Mouse (Mus musculus) adrenal gland, adult 2 months (tissue): ENCODE data around the gene Rps16. TPM values are rescaled to one million over a fixed set of nuclear protein-coding genes. Genes with fewer than 3 reads are reported as not detected.
A peak's percentile ranks its signal among the peaks of the same experiment; 100 is the strongest.
"Not testable (repeated sequence)": the region's sequence is repeated elsewhere in the genome, so short reads cannot be mapped to it uniquely, and the experiment has no call there.

ENCODE experiments used
- DNase-seq: peaks from one replicate; pipeline ENCODE4 v3.0.0; 2021
- polyA plus RNA-seq: library from polyadenylated mRNA; depleted of rRNA; stranded (reverse); fragments of >200 nt; gene quantifications from 2 replicates; pipeline ENCODE4 v1.2.3, GENCODE M21; 2012; rRNA removed
- total RNA-seq, 2 experiments: library from RNA; stranded (reverse); gene quantifications; 2 replicates each; pipeline ENCODE4 v1.2.3; 2021

The Rps16 gene
- total and polyA plus RNA-seq, 3 experiments: 555 to 1,085 (median 895) TPM

GRCm38 (mm10) chr7:28387384-28387783 lies 36.9 kb downstream of the Rps16 start:
- DNase-seq: not testable (repeated sequence)

GRCm38 (mm10) chr7:28390331-28390730 lies 39.9 kb downstream of the Rps16 start:
- peak; percentile 65 for DNase-seq

- DNase-seq: peak; percentile 98
These were observed 42.2 kb downstream of the Rps16 start, which contains the start of the genes Med29 and Paf1 for GRCm38 (mm10) chr7:28392429-28393271. TSS of gene Med29 (minus strand) at chr7:28392708. TSS of gene Paf1 (plus strand) at chr7:28392951.

GRCm38 (mm10) chr7:28393272-28393951 lies 43.0 kb downstream of the Rps16 start:
- no peak for DNase-seq

GRCm38 (mm10) chr7:28395425-28395824 lies 45.0 kb downstream of the Rps16 start:
- DNase-seq: no peak

DNA sequence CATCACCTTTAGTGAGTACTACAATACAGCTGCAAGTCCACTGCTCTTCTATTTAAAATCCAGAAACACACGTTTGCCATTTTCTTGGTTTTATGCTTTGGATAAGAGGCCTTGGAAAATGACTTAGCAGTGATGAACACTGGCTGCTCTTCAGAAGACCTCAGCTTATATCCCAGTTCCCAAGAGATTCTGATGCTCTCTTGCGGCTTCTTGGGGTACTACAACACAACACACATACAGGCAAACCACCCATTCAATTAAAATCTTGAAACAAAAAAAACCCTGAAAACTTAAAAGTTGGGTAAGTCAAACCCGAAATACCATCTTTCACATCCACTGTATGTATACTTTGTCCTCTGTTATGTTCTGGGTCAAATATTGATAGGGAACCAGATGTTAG lies 47.5 kb downstream of the Rps16 start:
- no peak for DNase-seq

DNA sequence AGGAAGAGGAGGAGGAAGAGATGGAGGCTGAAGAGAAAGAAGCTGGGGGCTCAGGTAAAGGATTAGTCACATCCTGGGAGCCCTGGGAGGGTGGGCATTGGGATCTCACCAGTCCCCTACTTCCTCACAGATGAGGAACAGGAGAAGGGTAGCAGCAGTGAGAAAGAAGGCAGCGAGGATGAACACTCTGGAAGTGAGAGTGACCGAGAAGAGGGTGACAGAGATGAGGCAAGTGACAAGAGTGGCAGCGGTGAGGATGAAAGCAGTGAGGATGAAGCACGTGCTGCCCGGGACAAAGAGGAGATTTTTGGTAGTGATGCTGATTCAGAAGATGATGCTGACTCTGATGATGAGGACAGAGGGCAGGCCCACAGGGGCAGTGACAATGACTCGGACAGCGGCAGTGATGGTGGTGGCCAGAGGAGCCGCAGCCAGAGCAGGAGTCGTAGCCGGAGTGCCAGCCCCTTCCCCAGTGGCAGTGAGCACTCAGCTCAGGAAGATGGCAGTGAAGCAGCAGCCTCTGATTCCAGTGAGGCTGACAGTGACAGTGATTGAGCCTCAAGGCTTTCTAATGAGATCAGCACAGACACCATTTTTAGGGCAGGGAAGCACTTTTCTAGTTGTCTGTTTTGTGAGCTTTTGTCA lies 48.4 kb downstream of the Rps16 start:
- DNase-seq: no peak

DNA sequence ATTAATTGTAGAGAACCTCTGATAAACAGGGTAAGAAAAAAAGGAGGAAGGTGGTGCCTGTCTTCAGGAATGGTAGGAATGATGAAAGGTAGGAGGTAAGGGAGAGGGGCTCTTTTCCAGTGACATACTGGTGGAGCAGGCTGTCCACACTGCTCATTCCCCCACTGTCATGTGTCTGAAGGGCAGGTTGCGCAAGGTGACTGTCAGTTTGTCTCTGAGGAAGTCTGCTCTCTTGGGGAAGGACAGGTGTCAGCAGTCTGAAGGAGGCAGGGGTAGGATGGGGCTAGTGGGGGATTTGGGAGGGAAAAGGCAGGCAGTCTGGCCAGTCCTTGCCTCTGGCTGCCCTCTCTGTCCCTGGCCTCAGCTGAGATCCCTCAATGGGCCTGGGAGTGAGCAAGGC lies 50.6 kb downstream of the Rps16 start:
- DNase-seq: no peak

DNA sequence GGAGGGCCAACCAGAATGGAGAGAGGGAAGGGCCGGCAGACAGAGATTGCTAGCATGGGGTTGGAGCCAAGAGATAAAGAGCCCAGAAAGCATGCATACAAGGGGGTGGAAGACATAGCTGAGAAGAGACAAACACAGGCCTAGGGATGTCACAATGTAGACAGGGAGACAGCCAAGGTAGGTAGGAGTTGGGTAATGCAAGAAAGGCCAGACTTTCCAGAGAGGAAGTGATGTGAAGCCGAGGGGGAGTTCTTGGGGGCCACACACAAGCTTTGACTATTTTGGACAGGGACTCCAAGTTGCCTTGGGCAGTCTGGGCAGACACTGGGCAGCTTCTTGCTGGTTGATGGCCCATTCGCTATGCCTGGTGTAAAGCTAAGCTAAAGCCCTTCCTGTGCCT lies 51.5 kb downstream of the Rps16 start:
- DNase-seq: no peak

Other genes starting within 250 kb of the Rps16 start
- gene 9530053A07Rik, start 221.2 kb upstream of the Rps16 start, total RNA-seq: not detected
- 0.01 TPM in 1 of 2 replicates, not detected in the other for gene 9530053A07Rik, start 221.2 kb upstream of the Rps16 start, polyA plus RNA-seq
- gene Fbl, start 180.9 kb upstream of the Rps16 start, total RNA-seq: 100 to 1,000 TPM in 1 of 2 experiments, 10 to 100 TPM in 1; 99.5 to 104 TPM
- 27.2 and 34.7 TPM in 2 replicates for gene Fbl, start 180.9 kb upstream of the Rps16 start, polyA plus RNA-seq
- 10 to 100 TPM; 25.5 to 33.4 TPM for gene Dyrk1b, start 171.2 kb upstream of the Rps16 start, total RNA-seq
- 104 and 107 TPM in 2 replicates for gene Dyrk1b, start 171.2 kb upstream of the Rps16 start, polyA plus RNA-seq
- gene Eid2, start 82.8 kb upstream of the Rps16 start, total RNA-seq: 10 to 100 TPM; 23.4 to 24.4 TPM
- gene Eid2, start 82.8 kb upstream of the Rps16 start, polyA plus RNA-seq: 30.4 and 36.8 TPM in 2 replicates
- 10 to 100 TPM in 1 of 2 experiments, 1 to 10 TPM in 1; 9.1 to 17.6 TPM for gene Eid2b, start 72.9 kb upstream of the Rps16 start, total RNA-seq
- gene Eid2b, start 72.9 kb upstream of the Rps16 start, polyA plus RNA-seq: 44.8 and 49.6 TPM in 2 replicates
- not detected for gene Selenov, start 59.5 kb upstream of the Rps16 start, total RNA-seq
- gene Selenov, start 59.5 kb upstream of the Rps16 start, polyA plus RNA-seq: 0.19 TPM in 1 of 2 replicates, not detected in the other
- gene Dll3, start 48.4 kb upstream of the Rps16 start, total RNA-seq: under 1 TPM in 1 of 2 experiments, not detected in 1; 0.10 TPM
- 0.16 and 0.29 TPM in 2 replicates for gene Dll3, start 48.4 kb upstream of the Rps16 start, polyA plus RNA-seq
- 10 to 100 TPM; 66.6 to 99.9 TPM for gene Timm50, start 38.6 kb upstream of the Rps16 start, total RNA-seq
- gene Timm50, start 38.6 kb upstream of the Rps16 start, polyA plus RNA-seq: 90.5 and 101 TPM in 2 replicates
- gene Supt5, start 11.9 kb upstream of the Rps16 start, total RNA-seq: 100 to 1,000 TPM; 156 to 171 TPM
- 163 and 190 TPM in 2 replicates for gene Supt5, start 11.9 kb upstream of the Rps16 start, polyA plus RNA-seq
- gene Plekhg2, start 21.9 kb downstream of the Rps16 start, total RNA-seq: 10 to 100 TPM; 14.9 to 15.6 TPM
- 22.5 and 23.2 TPM in 2 replicates for gene Plekhg2, start 21.9 kb downstream of the Rps16 start, polyA plus RNA-seq
- 10 to 100 TPM; 16.3 to 19.4 TPM for gene Zfp36, start 29.6 kb downstream of the Rps16 start, total RNA-seq
- 25.9 and 32.3 TPM in 2 replicates for gene Zfp36, start 29.6 kb downstream of the Rps16 start, polyA plus RNA-seq
- gene Med29, start 42.1 kb downstream of the Rps16 start, total RNA-seq: 10 to 100 TPM; 39.6 to 49.7 TPM
- 72.1 and 88.5 TPM in 2 replicates for gene Med29, start 42.1 kb downstream of the Rps16 start, polyA plus RNA-seq
- 100 to 1,000 TPM in 1 of 2 experiments, 10 to 100 TPM in 1; 73.4 to 104 TPM for gene Paf1, start 42.3 kb downstream of the Rps16 start, total RNA-seq
- gene Paf1, start 42.3 kb downstream of the Rps16 start, polyA plus RNA-seq: 323 and 399 TPM in 2 replicates
- gene Gmfg, start 86.8 kb downstream of the Rps16 start, total RNA-seq: 10 to 100 TPM in 1 of 2 experiments, 1 to 10 TPM in 1; 7.1 to 10.4 TPM
- gene Gmfg, start 86.8 kb downstream of the Rps16 start, polyA plus RNA-seq: 0.58 and 0.89 TPM in 2 replicates
- 10 to 100 TPM; 12.9 to 25.4 TPM for gene Lrfn1, start 101.3 kb downstream of the Rps16 start, total RNA-seq
- 33.6 and 37.1 TPM in 2 replicates for gene Lrfn1, start 101.3 kb downstream of the Rps16 start, polyA plus RNA-seq
- not detected for gene Ifnl2, start 159.8 kb downstream of the Rps16 start, total RNA-seq
- gene Ifnl2, start 159.8 kb downstream of the Rps16 start, polyA plus RNA-seq: 0.33 and 1.00 TPM in 2 replicates
- not detected for gene Ifnl3, start 172.2 kb downstream of the Rps16 start, total RNA-seq
- 0.48 and 0.59 TPM in 2 replicates for gene Ifnl3, start 172.2 kb downstream of the Rps16 start, polyA plus RNA-seq
- gene Sycn, start 190.2 kb downstream of the Rps16 start, total RNA-seq: not detected
- 0.44 and 0.48 TPM in 2 replicates for gene Sycn, start 190.2 kb downstream of the Rps16 start, polyA plus RNA-seq
- not detected for gene Nccrp1, start 196.6 kb downstream of the Rps16 start, total RNA-seq
- 0.10 TPM in 1 of 2 replicates, not detected in the other for gene Nccrp1, start 196.6 kb downstream of the Rps16 start, polyA plus RNA-seq
- 10 to 100 TPM; 61.0 to 78.2 TPM for gene Samd4b, start 247.5 kb downstream of the Rps16 start, total RNA-seq
- 127 and 146 TPM in 2 replicates for gene Samd4b, start 247.5 kb downstream of the Rps16 start, polyA plus RNA-seq
- gene Pak4, start 247.5 kb downstream of the Rps16 start, total RNA-seq: 10 to 100 TPM; 28.7 to 29.6 TPM
- 53.5 and 54.9 TPM in 2 replicates for gene Pak4, start 247.5 kb downstream of the Rps16 start, polyA plus RNA-seq